Mouse (Mus musculus) left cerebral cortex, adult 9 months (tissue): ENCODE results near the gene Cmtm6.

Experiments used
- DNase-seq, 2 experiments: peaks; one replicate each; pipeline ENCODE4 v3.0.0; 2022; ENCODE audit warnings: low spot score in 2 of 2

The Cmtm6 gene

GRCm38 (mm10) chr9:114797329-114798004 lies 66.6 kb downstream of the Cmtm6 start:
- peak in 1 of 2 experiments; percentile 90 for DNase-seq

GRCm38 (mm10) chr9:114798845-114799244 lies 67.9 kb downstream of the Cmtm6 start:
- DNase-seq = no peak
